Mouse (Mus musculus) macrophage (primary cell): ENCODE results near the gene Atp8a2. TPM values are rescaled to one million over a fixed set of nuclear protein-coding genes. Genes with fewer than 3 reads are reported as not detected.
"Not testable (repeated sequence)": the region's sequence is repeated elsewhere in the genome, so short reads cannot be mapped to it uniquely, and the experiment has no call there.

Source experiments
- H3K27ac ChIP-seq: fragments of 350-480 bp; formaldehyde crosslinking; 2 replicates; pipeline ENCODE4 v1.9.0; 2021
- H3K36me3 ChIP-seq: fragments of 350-480 bp; formaldehyde crosslinking; 2 replicates; pipeline ENCODE4 v1.9.0; 2021; ENCODE audit errors: inconsistent target
- H3K4me3 ChIP-seq: fragments of 350-480 bp; formaldehyde crosslinking; 2 replicates; pipeline ENCODE4 v1.9.0; 2021; ENCODE audit errors: inconsistent target
- H3K79me2 ChIP-seq: fragments of 350-480 bp; formaldehyde crosslinking; 2 replicates; pipeline ENCODE4 v1.9.0; 2021; ENCODE audit errors: inconsistent target
- WGBS: methylation state at CpG from one replicate; pipeline ENCODE4 v1.1.7; 2026; ENCODE audit warnings: inconsistent platforms; ENCODE audit not compliant: missing documents; 5-methylcytosine and 5-hydroxymethylcytosine counted together
- polyA plus RNA-seq: library from polyadenylated mRNA; stranded (reverse); fragments of 250-400 nt; gene quantifications from 3 replicates; pipeline ENCODE4 v1.2.4, GENCODE M21; 2018; ENCODE audit warnings: inconsistent platforms

Atp8a2 gene
- polyA plus RNA-seq, 1 experiment from 2014 or later = 0.07 TPM

- H3K4me3 ChIP-seq = no peak overlapping the region
- H3K36me3 ChIP-seq = no peaks in the 10 kb centered on the region
- H3K27ac ChIP-seq = no peak overlapping the region
- H3K79me2 ChIP-seq = no peaks in the 10 kb centered on the region
- WGBS = 56% methylated on average over 8 of the region's 8 CpGs
These were observed 459.2 kb downstream of the Atp8a2 start for GRCm38 (mm10) chr14:59737734-59738294.

- no peak overlapping the region for H3K4me3 ChIP-seq
- H3K79me2 ChIP-seq = no peaks in the 10 kb centered on the region
- 93% methylated on average over 9 of the region's 9 CpGs for WGBS
- no peak overlapping the region for H3K27ac ChIP-seq
- no peaks in the 10 kb centered on the region for H3K36me3 ChIP-seq
These were observed 459.9 kb downstream of the Atp8a2 start for GRCm38 (mm10) chr14:59736861-59737700.

GRCm38 (mm10) chr14:59730043-59730390 lies 467.0 kb downstream of the Atp8a2 start:
- Histone ChIP-seq H3K79me2 (no peaks in the 10 kb centered on the region), H3K27ac (no peak overlapping the region), H3K36me3 (no peaks in the 10 kb centered on the region), H3K4me3 (no peak overlapping the region)
- WGBS = 69% methylated on average over 3 of the region's 3 CpGs

GRCm38 (mm10) chr14:59729298-59730042 lies 467.5 kb downstream of the Atp8a2 start:
- WGBS = 91% methylated on average over 3 of the region's 3 CpGs

GRCm38 (mm10) chr14:59727016-59727415 lies 470.0 kb downstream of the Atp8a2 start:
- Histone ChIP-seq H3K27ac (no peak overlapping the region), H3K79me2 (no peaks in the 10 kb centered on the region), H3K4me3 (no peak overlapping the region), H3K36me3 (no peaks in the 10 kb centered on the region)
- 87% methylated on average over 4 of the region's 4 CpGs for WGBS

More at GRCm38 (mm10) chr14:59729298-59730042, 467.5 kb downstream of the Atp8a2 start:
- H3K27ac ChIP-seq = no peak overlapping the region
- H3K36me3 ChIP-seq = no peaks in the 10 kb centered on the region
- H3K4me3 ChIP-seq = no peak overlapping the region
- H3K79me2 ChIP-seq = no peaks in the 10 kb centered on the region

- WGBS = 88% methylated on average over 2 of the region's 2 CpGs
- Histone ChIP-seq H3K36me3 (no peaks in the 10 kb centered on the region), H3K27ac (no peak overlapping the region), H3K79me2 (no peaks in the 10 kb centered on the region), H3K4me3 (no peak overlapping the region)
These were observed 473.8 kb downstream of the Atp8a2 start for GRCm38 (mm10) chr14:59723163-59723562.

GRCm38 (mm10) chr14:59721957-59722356 lies 475.0 kb downstream of the Atp8a2 start:
- Histone ChIP-seq H3K27ac (no peak overlapping the region), H3K36me3 (no peaks in the 10 kb centered on the region)
- WGBS = 45% methylated on average over 4 of the region's 4 CpGs

GRCm38 (mm10) chr14:59721356-59721755 lies 475.6 kb downstream of the Atp8a2 start:
- Histone ChIP-seq H3K27ac (no peak overlapping the region), H3K36me3 (no peaks in the 10 kb centered on the region), H3K4me3 (no peak overlapping the region), H3K79me2 (no peaks in the 10 kb centered on the region)
- WGBS = 92% methylated on average over 3 of the region's 3 CpGs

More at GRCm38 (mm10) chr14:59721957-59722356, 475.0 kb downstream of the Atp8a2 start:
- Histone ChIP-seq H3K79me2 (no peaks in the 10 kb centered on the region), H3K4me3 (no peak overlapping the region)

- 94% methylated on average over 4 of the region's 4 CpGs for WGBS
- Histone ChIP-seq H3K36me3 (no peaks in the 10 kb centered on the region), H3K27ac (no peak overlapping the region), H3K4me3 (no peak overlapping the region), H3K79me2 (no peaks in the 10 kb centered on the region)
These were observed 476.6 kb downstream of the Atp8a2 start for GRCm38 (mm10) chr14:59720386-59720785.

- H3K79me2 ChIP-seq, H3K27ac ChIP-seq, H3K4me3 ChIP-seq, H3K36me3 ChIP-seq: not testable (repeated sequence)
- 98% methylated on average over 3 of the region's 3 CpGs for WGBS
These were observed 480.4 kb downstream of the Atp8a2 start for GRCm38 (mm10) chr14:59716443-59717085.

- 73% methylated on average over 13 of the region's 13 CpGs for WGBS
- no peak overlapping the region for H3K4me3 ChIP-seq
- H3K27ac ChIP-seq = no peak overlapping the region
- H3K36me3 ChIP-seq = no peaks in the 10 kb centered on the region
- no peaks in the 10 kb centered on the region for H3K79me2 ChIP-seq
These were observed 481.1 kb downstream of the Atp8a2 start for GRCm38 (mm10) chr14:59715695-59716442.

- Histone ChIP-seq H3K4me3 (no peak overlapping the region), H3K79me2 (no peaks in the 10 kb centered on the region), H3K27ac (no peak overlapping the region), H3K36me3 (no peaks in the 10 kb centered on the region)
- WGBS = 93% methylated on average over 2 of the region's 3 CpGs
These were observed 487.3 kb downstream of the Atp8a2 start for GRCm38 (mm10) chr14:59709505-59710335.

- Histone ChIP-seq H3K4me3 (no peak overlapping the region), H3K27ac (no peak overlapping the region), H3K36me3 (no peaks in the 10 kb centered on the region), H3K79me2 (no peaks in the 10 kb centered on the region)
- WGBS = 89% methylated on average over 7 of the region's 7 CpGs
These were observed 489.0 kb downstream of the Atp8a2 start for GRCm38 (mm10) chr14:59708009-59708408.
